ENCODE assay signal across 11 mouse cellular contexts in the genomic region with DNA sequence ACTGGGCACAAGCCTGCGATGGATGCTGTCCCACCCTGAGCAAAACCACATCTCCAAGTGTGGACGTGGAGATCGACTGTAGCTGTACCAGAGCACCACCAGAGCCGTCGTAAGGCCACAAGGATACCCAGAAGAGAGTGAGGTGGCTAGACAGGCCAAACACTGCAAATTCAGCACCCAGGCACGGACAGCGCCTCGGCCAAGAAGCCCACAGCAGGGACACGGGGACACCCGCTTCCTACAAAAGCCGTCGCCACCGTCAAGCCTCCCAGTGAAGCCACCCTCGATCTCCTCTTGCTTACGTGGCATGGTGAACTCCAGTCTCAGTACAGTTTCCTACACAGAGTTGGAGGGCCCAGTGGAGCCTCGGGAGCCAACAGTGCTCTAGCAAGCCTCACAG. TPM values are rescaled to one million over a fixed set of nuclear protein-coding genes. Genes with fewer than 3 reads are reported as not detected.
DNase-seq lines count a peak whose midpoint lies in the region; ATAC-seq lines count a peak whose summit lies in the region.
"Had no signal": no experiment of that assay in that cellular context is flagged by ENCODE, and none has a peak within 500 bp of the region (broad histone marks: within the 10 kb centered on the region; RNA-seq: fewer than 3 reads in every experiment).

No protein-coding gene starts in this region.

- no peak overlapping the region for H3K9ac ChIP-seq in limb, embryonic 11.5 days (ENCODE audit: low read length)

- H3K36me3 ChIP-seq in limb, embryonic 11.5 days (ENCODE audit: control insufficient read depth, insufficient read depth, low read length) = 0 out of 2 replicates have a peak, but pooled peaks cover under 1% of the 10 kb centered on the region

- H3K9me3 ChIP-seq in limb, embryonic 11.5 days (ENCODE audit: control insufficient read depth, low read length) = no peaks in the 10 kb centered on the region

- H3K27ac ChIP-seq in limb, embryonic 11.5 days (replicated peaks; ENCODE audit: low read depth, low read length) = no peak overlapping the region

- WGBS in limb, embryonic 11.5 days = 3% methylated on average over 16 of the region's 16 CpGs

- intact Hi-C loops in gastrocnemius, postnatal 14 days (cut with DNase I; ENCODE audit: low total_unique reads) = no loop called here

- peaks cover 7% of the 10 kb centered on the region for H3K4me1 ChIP-seq in limb, embryonic 11.5 days (ENCODE audit: control insufficient read depth, insufficient read depth, low read length)

- no peak overlapping the region for H3K4me3 ChIP-seq in limb, embryonic 11.5 days (ENCODE audit: low read depth, low read length)

- peaks cover 81% of the 10 kb centered on the region for H3K27me3 ChIP-seq in limb, embryonic 11.5 days (ENCODE audit: control insufficient read depth, insufficient read depth, low read length)

- ATAC-seq in limb, embryonic 11.5 days (ENCODE audit: insufficient number of reproducible peaks, low FRiP score, low TSS enrichment, low read depth) = no peak

- H3K4me2 ChIP-seq in limb, embryonic 11.5 days (ENCODE audit: low read depth, severe bottlenecking) = no peak overlapping the region

- DNase-seq in gastrocnemius, postnatal 14 days = peak; percentile 28
- no peak for DNase-seq in gastrocnemius, adult 18-20 months (ENCODE audit: low spot score)
- peak; percentile 23 for DNase-seq in right cerebral cortex, postnatal 4 days
- no peak for DNase-seq in right cerebral cortex, adult 2 months (ENCODE audit: low spot score in 2 of 2)
- DNase-seq in limb, embryonic 11.5 days (ENCODE audit: low spot score) = peak; percentile 85
- peak; percentile 14 for DNase-seq in thymus, postnatal 25 days
- DNase-seq in cerebellum, adult 11-12 months = no peak
- DNase-seq in layer of hippocampus, adult 9-10 months (ENCODE audit: low spot score) = no peak
- DNase-seq: cerebellum, adult 9-10 months had no signal

RNA-seq across cellular contexts. Expression of a gene that starts 3.0 kb away (rescaled TPM):
- not detected for total RNA-seq in gastrocnemius, postnatal 14 days (2021)
- not detected for total RNA-seq in gastrocnemius, adult 18-20 months (2021)
- polyA plus RNA-seq in limb, embryonic 11.5 days (2014; fragmentation: Nextera tagmentation; extraction: Ambion mirVana) = 0.09 TPM in 1 of 2 replicates, not detected in the other
- total RNA-seq: CH12.LX; heart, postnatal 36 days had no signal

RNA-seq across cellular contexts. Expression of a gene that starts 32.2 kb away (rescaled TPM):
- 1 to 10 TPM; 4.3 to 5.4 TPM for total RNA-seq in gastrocnemius, postnatal 14 days (2021)
- 1 to 10 TPM; 3.5 to 3.8 TPM for total RNA-seq in gastrocnemius, adult 18-20 months (2021)
- polyA plus RNA-seq in limb, embryonic 11.5 days (2014; fragmentation: Nextera tagmentation; extraction: Ambion mirVana) = 12.0 and 13.9 TPM in 2 replicates

Comparison
In these comparisons a context has a peak if more than half of its experiments do, and no peak if none do; other contexts are left out.
1. DNase-seq: peak in gastrocnemius, postnatal 14 days (single experiment), right cerebral cortex, postnatal 4 days (single experiment), limb, embryonic 11.5 days (single experiment) and thymus, postnatal 25 days (single experiment); none in gastrocnemius, adult 18-20 months (single experiment), right cerebral cortex, adult 2 months (0 of 2), cerebellum, adult 11-12 months (single experiment) and layer of hippocampus, adult 9-10 months (single experiment).